Mouse (Mus musculus) CH12F3 (cell line): ENCODE data around the gene Cacna1h.

Experiments used
- in situ Hi-C: fragments of 300-500 bp; cut with MboI; formaldehyde crosslinking; loops from 2 replicates; pipeline ENCODE4 v1.14.3; 2020; ENCODE audit warnings: low sequenced_read_pairs

Cacna1h gene

GRCm38 (mm10) chr17:25340003-25340402 lies 93.6 kb downstream of the Cacna1h start:
- in situ Hi-C loops = no loop called here

DNA sequence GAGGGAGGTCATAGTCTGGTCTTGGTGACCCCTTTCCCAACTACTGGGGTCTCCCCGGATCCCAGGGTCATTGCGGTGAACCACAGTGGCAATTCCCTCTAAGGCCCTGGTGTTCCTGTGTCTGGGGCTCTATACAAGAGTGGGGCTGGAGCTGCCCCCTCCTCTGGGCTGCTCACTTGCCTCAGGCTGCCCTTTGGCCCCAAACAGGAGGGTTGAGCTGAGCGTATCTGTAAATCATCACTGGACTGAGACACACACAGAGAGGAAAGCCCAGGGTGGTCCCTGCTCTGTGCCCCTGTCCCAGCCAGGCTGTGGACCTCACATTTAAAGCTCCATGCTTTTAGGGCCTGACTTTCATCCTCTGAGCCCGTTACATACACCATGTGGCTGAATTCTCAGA lies 95.4 kb downstream of the Cacna1h start:
- in situ Hi-C loops = no loop called here

DNA sequence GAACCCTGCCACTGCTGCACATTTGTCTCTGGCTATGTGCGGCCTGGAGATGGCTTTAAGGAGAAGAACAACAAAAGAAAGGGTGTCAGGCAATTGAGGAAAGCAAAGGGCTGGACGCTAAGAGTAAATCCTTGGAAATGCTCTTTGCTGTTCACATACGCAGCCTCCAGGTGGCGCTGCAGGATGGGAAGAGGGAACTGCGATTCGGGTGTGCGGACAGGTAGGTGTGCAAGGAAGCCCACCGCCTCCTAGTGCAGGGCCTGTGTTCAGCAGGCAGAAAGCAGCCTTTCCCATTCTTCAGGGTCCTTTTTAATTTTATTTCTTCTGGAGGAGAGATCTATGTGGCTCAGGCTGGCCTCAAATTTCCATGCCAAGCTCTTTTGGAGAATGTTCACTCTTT lies 99.6 kb downstream of the Cacna1h start:
- in situ Hi-C loops = no loop called here

- in situ Hi-C loops = no loop called here
These were observed 101.3 kb downstream of the Cacna1h start for GRCm38 (mm10) chr17:25332321-25332720.
